Mouse (Mus musculus): Measurements from ENCODE around the gene Paqr7. TPM values are rescaled to one million over a fixed set of nuclear protein-coding genes. Genes with fewer than 3 reads are reported as not detected.

Paqr7 gene
- polyA plus RNA-seq, 1 experiment from 2014 or later: 6.5 TPM

GRCm38 (mm10) chr4:134548169-134548938 is 51.9 kb downstream of the Paqr7 start:
- peak overlapping the region; percentile 42 for H3K4me2 ChIP-seq
- H3K27ac ChIP-seq: peak overlapping the region; percentile 58
- H3K4me1 ChIP-seq: peaks cover 46% of the 10 kb centered on the region
- no peak overlapping the region for H3K4me3 ChIP-seq
- peaks cover 5% of the 10 kb centered on the region for H3K9me3 ChIP-seq (replicated peaks)
- H3K36me3 ChIP-seq: peaks cover 38% of the 10 kb centered on the region
- H3K9ac ChIP-seq: peak overlapping the region; percentile 14; the same call in 1 of the 2 replicates
- ATAC-seq: peak; percentile 41
- WGBS (ENCODE audit: insufficient replicate concordance): 44% methylated on average over 18 of the region's 18 CpGs
- H3K27me3 ChIP-seq (replicated peaks): peaks cover 9% of the 10 kb centered on the region

- peaks cover 5% of the 10 kb centered on the region for H3K9me3 ChIP-seq (replicated peaks)
- no peak for ATAC-seq
- no peak overlapping the region for H3K9ac ChIP-seq
- peaks cover 42% of the 10 kb centered on the region for H3K4me1 ChIP-seq
- H3K36me3 ChIP-seq: peaks cover 32% of the 10 kb centered on the region
- peaks cover 9% of the 10 kb centered on the region for H3K27me3 ChIP-seq (replicated peaks)
- no peak overlapping the region for H3K4me2 ChIP-seq
- WGBS (ENCODE audit: insufficient replicate concordance): 90% methylated on average over 8 of the region's 8 CpGs
- no peak overlapping the region for H3K4me3 ChIP-seq
- H3K27ac ChIP-seq: no peak overlapping the region
Observed at GRCm38 (mm10) chr4:134549899-134550298, 53.4 kb downstream of the Paqr7 start.

- Histone ChIP-seq H3K27ac (0 out of 2 replicates have a peak within 1 kb of the TSS, but pooled peaks have one; percentile 20), H3K27me3 (replicated peaks) (peaks cover 9% of the 10 kb centered on the region), H3K9ac (peak within 1 kb of the TSS; percentile 72), H3K4me1 (peaks cover 48% of the 10 kb centered on the region), H3K4me2 (peak within 1 kb of the TSS; percentile 87), H3K9me3 (replicated peaks) (peaks cover 5% of the 10 kb centered on the region), H3K36me3 (peaks cover 22% of the 10 kb centered on the region), H3K4me3 (peak within 1 kb of the TSS; percentile 65)
- WGBS (ENCODE audit: insufficient replicate concordance): 2% methylated on average over 53 of the region's 67 CpGs
- peak; percentile 75 for ATAC-seq
Observed at GRCm38 (mm10) chr4:134551494-134552316, 55.2 kb downstream of the Paqr7 start, which contains the start of gene Selenon. TSS of gene Selenon (minus strand) at chr4:134552166.

- Histone ChIP-seq H3K4me1 (peaks cover 38% of the 10 kb centered on the region), H3K4me2 (no peak overlapping the region), H3K27me3 (replicated peaks) (peaks cover 9% of the 10 kb centered on the region), H3K9ac (no peak overlapping the region), H3K9me3 (replicated peaks) (peaks cover 5% of the 10 kb centered on the region), H3K4me3 (no peak overlapping the region), H3K36me3 (peaks cover 15% of the 10 kb centered on the region), H3K27ac (no peak overlapping the region)
- WGBS (ENCODE audit: insufficient replicate concordance): 83% methylated on average over 1 of the region's 1 CpGs
- ATAC-seq: no peak
Observed at GRCm38 (mm10) chr4:134553631-134554030, 57.1 kb downstream of the Paqr7 start.

GRCm38 (mm10) chr4:134555956-134556580 is 59.6 kb downstream of the Paqr7 start:
- Histone ChIP-seq H3K27me3 (replicated peaks) (peaks cover 7% of the 10 kb centered on the region), H3K27ac (no peak overlapping the region), H3K36me3 (no peaks in the 10 kb centered on the region), H3K9me3 (replicated peaks) (no peaks in the 10 kb centered on the region), H3K9ac (no peak overlapping the region), H3K4me1 (peaks cover 29% of the 10 kb centered on the region), H3K4me2 (no peak overlapping the region), H3K4me3 (no peak overlapping the region)
- ATAC-seq: no peak
- WGBS (ENCODE audit: insufficient replicate concordance): 59% methylated on average over 8 of the region's 8 CpGs

- peak overlapping the region; percentile 39; the same call in 1 of the 2 replicates for H3K9ac ChIP-seq
- H3K27me3 ChIP-seq (replicated peaks): no peaks in the 10 kb centered on the region
- 0 out of 2 replicates have a peak overlapping the region, but pooled peaks have one; percentile 20 for H3K4me2 ChIP-seq
- no peaks in the 10 kb centered on the region for H3K36me3 ChIP-seq
- H3K4me3 ChIP-seq: no peak overlapping the region
- ATAC-seq: no peak
- H3K27ac ChIP-seq: no peak overlapping the region
- H3K9me3 ChIP-seq (replicated peaks): no peaks in the 10 kb centered on the region
- H3K4me1 ChIP-seq: peaks cover 15% of the 10 kb centered on the region; the same call in 1 of the 2 replicates
- WGBS (ENCODE audit: insufficient replicate concordance): 8% methylated on average over 16 of the region's 16 CpGs
Observed at GRCm38 (mm10) chr4:134557626-134558249, 61.2 kb downstream of the Paqr7 start.

GRCm38 (mm10) chr4:134558570-134559113 is 62.1 kb downstream of the Paqr7 start:
- Histone ChIP-seq H3K4me1 (peaks cover 20% of the 10 kb centered on the region), H3K27ac (no peak overlapping the region), H3K9ac (no peak overlapping the region), H3K27me3 (replicated peaks) (no peaks in the 10 kb centered on the region), H3K9me3 (replicated peaks) (no peaks in the 10 kb centered on the region), H3K4me2 (no peak overlapping the region), H3K4me3 (no peak overlapping the region), H3K36me3 (no peaks in the 10 kb centered on the region)
- ATAC-seq: no peak
- 47% methylated on average over 9 of the region's 9 CpGs for WGBS (ENCODE audit: insufficient replicate concordance)

- Histone ChIP-seq H3K4me2 (no peak overlapping the region), H3K4me3 (no peak overlapping the region), H3K9me3 (replicated peaks) (no peaks in the 10 kb centered on the region), H3K9ac (no peak overlapping the region), H3K36me3 (peaks cover 3% of the 10 kb centered on the region), H3K4me1 (peaks cover 25% of the 10 kb centered on the region), H3K27ac (no peak overlapping the region), H3K27me3 (replicated peaks) (no peaks in the 10 kb centered on the region)
- no peak for ATAC-seq
- 59% methylated on average over 7 of the region's 7 CpGs for WGBS (ENCODE audit: insufficient replicate concordance)
Observed at GRCm38 (mm10) chr4:134559154-134559553, 62.7 kb downstream of the Paqr7 start.

Small RNAs within 50 kb of the gene (microRNA-seq; reads per million reads assigned to microRNA genes)
- 7.0 reads per million, percentile 15 among the genes with 10 or more reads in this experiment for gene Gm23634

Other genes starting within 250 kb of the Paqr7 start
- not detected in 2 replicates for gene Gm30191, start 249.8 kb upstream of the Paqr7 start, polyA plus RNA-seq (2016; fragmentation: Nextera tagmentation; extraction: Ambion mirVana)
- gene Grrp1, start 242.6 kb upstream of the Paqr7 start, polyA plus RNA-seq (2016; fragmentation: Nextera tagmentation; extraction: Ambion mirVana): 1.5 and 1.8 TPM in 2 replicates
- gene Pdik1l, start 208.8 kb upstream of the Paqr7 start, polyA plus RNA-seq (2016; fragmentation: Nextera tagmentation; extraction: Ambion mirVana): 14.9 and 16.4 TPM in 2 replicates
- gene Trim63, start 181.6 kb upstream of the Paqr7 start, polyA plus RNA-seq (2016; fragmentation: Nextera tagmentation; extraction: Ambion mirVana): 0.20 and 0.23 TPM in 2 replicates
- not detected in 2 replicates for gene Slc30a2, start 153.5 kb upstream of the Paqr7 start, polyA plus RNA-seq (2016; fragmentation: Nextera tagmentation; extraction: Ambion mirVana)
- gene Extl1, start 112.8 kb upstream of the Paqr7 start, polyA plus RNA-seq (2016; fragmentation: Nextera tagmentation; extraction: Ambion mirVana): 0.25 and 0.36 TPM in 2 replicates
- 4.7 and 5.2 TPM in 2 replicates for gene Pafah2, start 100.4 kb upstream of the Paqr7 start, polyA plus RNA-seq (2016; fragmentation: Nextera tagmentation; extraction: Ambion mirVana)
- 558 and 570 TPM in 2 replicates for gene Stmn1, start 28.4 kb upstream of the Paqr7 start, polyA plus RNA-seq (2016; fragmentation: Nextera tagmentation; extraction: Ambion mirVana)
- 26.9 and 27.6 TPM in 2 replicates for gene Aunip, start 14.3 kb downstream of the Paqr7 start, polyA plus RNA-seq (2016; fragmentation: Nextera tagmentation; extraction: Ambion mirVana)
- gene Mtfr1l, start 38.7 kb downstream of the Paqr7 start, polyA plus RNA-seq (2016; fragmentation: Nextera tagmentation; extraction: Ambion mirVana): 69.3 and 72.1 TPM in 2 replicates
- gene Selenon, start 55.5 kb downstream of the Paqr7 start, polyA plus RNA-seq (2016; fragmentation: Nextera tagmentation; extraction: Ambion mirVana): 12.5 and 14.1 TPM in 2 replicates
- 3.2 and 3.5 TPM in 2 replicates for gene Man1c1, start 207.6 kb downstream of the Paqr7 start, polyA plus RNA-seq (2016; fragmentation: Nextera tagmentation; extraction: Ambion mirVana)